Mouse (Mus musculus) frontal cortex, postnatal 36 days (tissue): ENCODE results near the gene Hist1h2bf.
"Not testable (repeated sequence)": the region's sequence is repeated elsewhere in the genome, so short reads cannot be mapped to it uniquely, and the experiment has no call there.

Source experiments
- DNase-seq, 2 experiments: peaks; one replicate each; pipeline ENCODE4 v3.0.0; 2022; ENCODE audit warnings: low spot score in 2 of 2

The Hist1h2bf gene

GRCm38 (mm10) chr13:23571504-23572217 is 2.3 kb downstream of the Hist1h2bf start:
- DNase-seq: peak in 1 of 2 experiments; percentile 30

GRCm38 (mm10) chr13:23571022-23571503 is 2.9 kb downstream of the Hist1h2bf start, which contains the start of the genes Hist1h2ae and Hist1h2bg:
Gene Hist1h2ae (minus strand): TSS chr13:23571220.
Gene Hist1h2bg (plus strand): TSS chr13:23571396.
- DNase-seq: peak; percentile 79 to 86

- DNase-seq: not testable (repeated sequence)
Observed at GRCm38 (mm10) chr13:23570261-23571021, 3.6 kb downstream of the Hist1h2bf start.

GRCm38 (mm10) chr13:23564482-23564881 is 9.5 kb downstream of the Hist1h2bf start:
- DNase-seq: no peak

GRCm38 (mm10) chr13:23562699-23563462 is 11.1 kb downstream of the Hist1h2bf start:
- DNase-seq: peak in 1 of 2 experiments; percentile 63

GRCm38 (mm10) chr13:23561883-23562659 is 11.9 kb downstream of the Hist1h2bf start, which contains the start of gene Hist1h3e:
Gene Hist1h3e (minus strand): TSS chr13:23562369.
- DNase-seq: peak; percentile 96 to 98

- DNase-seq: not testable (repeated sequence)
Observed at GRCm38 (mm10) chr13:23561531-23561882, 12.5 kb downstream of the Hist1h2bf start.

- not testable (repeated sequence) for DNase-seq
Observed at GRCm38 (mm10) chr13:23560699-23561098, 13.3 kb downstream of the Hist1h2bf start.

GRCm38 (mm10) chr13:23556906-23557305 is 17.1 kb downstream of the Hist1h2bf start:
- no peak for DNase-seq

- peak; percentile 63 to 86 for DNase-seq
Observed at GRCm38 (mm10) chr13:23555839-23556416, 18.1 kb downstream of the Hist1h2bf start.

- DNase-seq: peak; percentile 78 to 90
Observed at GRCm38 (mm10) chr13:23554925-23555838, 18.8 kb downstream of the Hist1h2bf start.

GRCm38 (mm10) chr13:23554393-23554792 is 19.6 kb downstream of the Hist1h2bf start:
- no peak for DNase-seq

GRCm38 (mm10) chr13:23552962-23553361 is 21.0 kb downstream of the Hist1h2bf start, which contains the start of gene Hist1h1d:
Gene Hist1h1d (plus strand): TSS chr13:23553262.
- no peak for DNase-seq

- no peak for DNase-seq
Observed at GRCm38 (mm10) chr13:23551931-23552914, 21.8 kb downstream of the Hist1h2bf start.

GRCm38 (mm10) chr13:23551146-23551834 is 22.7 kb downstream of the Hist1h2bf start, which contains the start of gene Hist1h4f:
Gene Hist1h4f (minus strand): TSS chr13:23551648.
- peak; percentile 89 to 96 for DNase-seq

- DNase-seq: no peak
Observed at GRCm38 (mm10) chr13:23550761-23551145, 23.2 kb downstream of the Hist1h2bf start.

- DNase-seq: no peak
Observed at GRCm38 (mm10) chr13:23546694-23547093, 27.3 kb downstream of the Hist1h2bf start.

GRCm38 (mm10) chr13:23544787-23545120 is 29.2 kb downstream of the Hist1h2bf start:
- not testable (repeated sequence) for DNase-seq
